Mouse (Mus musculus): Measurements from ENCODE around the gene Nol10. TPM values are rescaled to one million over a fixed set of nuclear protein-coding genes. Genes with fewer than 3 reads are reported as not detected.
"Not testable (repeated sequence)": the region's sequence is repeated elsewhere in the genome, so short reads cannot be mapped to it uniquely, and the experiment has no call there.

Gene Nol10
- total and polyA plus RNA-seq, 3 experiments = 21.6 to 128 (median 44.2) TPM

DNA sequence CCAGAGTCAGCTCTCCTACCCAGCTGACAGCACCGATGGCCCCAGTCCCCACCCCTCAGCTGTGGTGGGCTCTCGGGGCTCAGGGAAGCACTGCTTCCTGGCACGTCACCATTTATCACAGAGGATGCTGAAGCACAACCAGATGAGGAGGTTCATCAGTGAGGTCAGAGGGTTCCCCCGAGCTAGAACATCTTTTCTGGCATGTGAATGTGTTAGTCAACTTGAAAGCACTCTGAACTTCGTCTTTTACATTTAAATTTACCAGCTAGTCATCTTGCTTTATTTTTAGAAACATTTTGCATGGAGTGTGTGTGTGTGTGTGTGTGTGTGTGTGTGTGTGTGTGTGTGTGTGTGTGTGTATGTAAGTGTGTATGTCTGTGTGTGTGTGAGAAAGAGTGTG, 105.7 kb downstream of the Nol10 start:
- Histone ChIP-seq H3K79me2 (ENCODE audit: control insufficient read depth, insufficient read depth, low read length, poor library complexity) (no peaks in the 10 kb centered on the region), H3K27me3 (ENCODE audit: control insufficient read depth in 1 of 2, insufficient read depth in 2 of 2, low read length in 2 of 2) (no peaks in the 10 kb centered on the region), H3K4me1 (ENCODE audit: control insufficient read depth in 1 of 2, insufficient read depth in 2 of 2, low read length in 2 of 2) (peaks cover 0 to 14% of the 10 kb centered on the region in 2 experiments; a peak in 2 of 4 replicates), H3K9ac (ENCODE audit: control insufficient read depth, low read depth, low read length, poor library complexity, severe bottlenecking) (no peak overlapping the region), H3K9me3 (replicated peaks; ENCODE audit: insufficient read depth, low read length) (no peaks in the 10 kb centered on the region), H3K4me3 (ENCODE audit: control insufficient read depth in 1 of 2, insufficient read depth in 1 of 2, low read depth in 2 of 2, low read length in 2 of 2) (no peak overlapping the region), H3K27ac (ENCODE audit: control insufficient read depth, low read depth, low read length) (no peak overlapping the region), H3K36me3 (ENCODE audit: control insufficient read depth in 1 of 2, insufficient read depth in 2 of 2, low read length in 2 of 2) (peaks cover 0 to 11% of the 10 kb centered on the region in 2 experiments; a peak in 2 of 4 replicates)
- TF ChIP-seq UBTF (IDR thresholded peaks at IDR 0.05; ENCODE audit: borderline replicate concordance, insufficient read depth, low read depth, low read length) = no peak
- TF ChIP-seq SIN3A (IDR thresholded peaks at IDR 0.05; ENCODE audit: low read length) = no peak
- no peak for DNase-seq (ENCODE audit: low read depth, low spot score)

GRCm38 (mm10) chr12:17455096-17455495, 106.8 kb downstream of the Nol10 start:
- Histone ChIP-seq H3K9ac (ENCODE audit: control insufficient read depth, low read depth, low read length, poor library complexity, severe bottlenecking) (no peak overlapping the region), H3K4me3 (ENCODE audit: control insufficient read depth in 1 of 2, insufficient read depth in 1 of 2, low read depth in 2 of 2, low read length in 2 of 2) (no peak overlapping the region), H3K9me3 (replicated peaks; ENCODE audit: insufficient read depth, low read length) (no peaks in the 10 kb centered on the region), H3K4me1 (ENCODE audit: control insufficient read depth in 1 of 2, insufficient read depth in 2 of 2, low read length in 2 of 2) (peaks cover 0 to 3% of the 10 kb centered on the region in 2 experiments; a peak in 1 of 4 replicates), H3K79me2 (ENCODE audit: control insufficient read depth, insufficient read depth, low read length, poor library complexity) (no peaks in the 10 kb centered on the region), H3K36me3 (ENCODE audit: control insufficient read depth in 1 of 2, insufficient read depth in 2 of 2, low read length in 2 of 2) (peaks cover 0 to 6% of the 10 kb centered on the region in 2 experiments; a peak in 2 of 4 replicates), H3K27me3 (ENCODE audit: control insufficient read depth in 1 of 2, insufficient read depth in 2 of 2, low read length in 2 of 2) (no peaks in the 10 kb centered on the region), H3K27ac (ENCODE audit: control insufficient read depth, low read depth, low read length) (no peak overlapping the region)
- TF ChIP-seq RAD21 (IDR thresholded peaks at IDR 0.05; ENCODE audit: low read depth, low read length) (no peak), USF1 (IDR thresholded peaks at IDR 0.05; ENCODE audit: low read depth, low read length) (no peak), USF2 (IDR thresholded peaks at IDR 0.05; ENCODE audit: borderline replicate concordance in 1 of 2, insufficient read depth in 1 of 2, low read depth in 1 of 2, low read length in 2 of 2) (no peak), EP300 (IDR thresholded peaks at IDR 0.05; ENCODE audit: low read depth in 1 of 2, low read length in 2 of 2) (no peak), UBTF (IDR thresholded peaks at IDR 0.05; ENCODE audit: borderline replicate concordance, insufficient read depth, low read depth, low read length) (no peak)
- DNase-seq (ENCODE audit: low read depth, low spot score) = no peak

GRCm38 (mm10) chr12:17459223-17459622, 111.0 kb downstream of the Nol10 start:
- not testable (repeated sequence) for H3K9ac ChIP-seq (ENCODE audit: control insufficient read depth, low read depth, low read length, poor library complexity, severe bottlenecking); H3K27me3 ChIP-seq (ENCODE audit: control insufficient read depth in 1 of 2, insufficient read depth in 2 of 2, low read length in 2 of 2); H3K36me3 ChIP-seq (ENCODE audit: control insufficient read depth in 1 of 2, insufficient read depth in 2 of 2, low read length in 2 of 2); DNase-seq (ENCODE audit: low read depth, low spot score); H3K4me3 ChIP-seq (ENCODE audit: control insufficient read depth in 1 of 2, insufficient read depth in 1 of 2, low read depth in 2 of 2, low read length in 2 of 2); H3K79me2 ChIP-seq (ENCODE audit: control insufficient read depth, insufficient read depth, low read length, poor library complexity); H3K4me1 ChIP-seq (ENCODE audit: control insufficient read depth in 1 of 2, insufficient read depth in 2 of 2, low read length in 2 of 2); H3K27ac ChIP-seq (ENCODE audit: control insufficient read depth, low read depth, low read length); H3K9me3 ChIP-seq (replicated peaks; ENCODE audit: insufficient read depth, low read length)

GRCm38 (mm10) chr12:17463706-17464105, 115.4 kb downstream of the Nol10 start:
- Histone ChIP-seq H3K79me2 (ENCODE audit: control insufficient read depth, insufficient read depth, low read length, poor library complexity) (no peaks in the 10 kb centered on the region), H3K9ac (ENCODE audit: control insufficient read depth, low read depth, low read length, poor library complexity, severe bottlenecking) (no peak overlapping the region), H3K27ac (ENCODE audit: control insufficient read depth, low read depth, low read length) (no peak overlapping the region), H3K4me1 (ENCODE audit: control insufficient read depth in 1 of 2, insufficient read depth in 2 of 2, low read length in 2 of 2) (no peaks in the 10 kb centered on the region), H3K4me3 (ENCODE audit: control insufficient read depth in 1 of 2, insufficient read depth in 1 of 2, low read depth in 2 of 2, low read length in 2 of 2) (no peak overlapping the region), H3K9me3 (replicated peaks; ENCODE audit: insufficient read depth, low read length) (no peaks in the 10 kb centered on the region), H3K36me3 (ENCODE audit: control insufficient read depth in 1 of 2, insufficient read depth in 2 of 2, low read length in 2 of 2) (no peaks in the 10 kb centered on the region), H3K27me3 (ENCODE audit: control insufficient read depth in 1 of 2, insufficient read depth in 2 of 2, low read length in 2 of 2) (no peaks in the 10 kb centered on the region)
- no peak for DNase-seq (ENCODE audit: low read depth, low spot score)
- TF ChIP-seq ZNF384 (IDR thresholded peaks at IDR 0.05; ENCODE audit: low read depth, low read length) (no peak), UBTF (IDR thresholded peaks at IDR 0.05; ENCODE audit: borderline replicate concordance, insufficient read depth, low read depth, low read length) (no peak), SIN3A (IDR thresholded peaks at IDR 0.05; ENCODE audit: low read length) (no peak), CHD1 (IDR thresholded peaks at IDR 0.05; ENCODE audit: low read depth, low read length) (no peak), HCFC1 (IDR thresholded peaks at IDR 0.05; ENCODE audit: low read depth, low read length) (no peak), MYB (IDR thresholded peaks at IDR 0.05; ENCODE audit: low read depth, low read length) (no peak), SMC3 (IDR thresholded peaks at IDR 0.05; ENCODE audit: low read depth, low read length) (no peak), TAL1 (IDR thresholded peaks at IDR 0.05; ENCODE audit: low read length) (no peak), E2F4 (IDR thresholded peaks at IDR 0.05; ENCODE audit: borderline replicate concordance, low read depth, low read length) (no peak), GATA1 (IDR thresholded peaks at IDR 0.05; ENCODE audit: low read depth, low read length) (no peak), ETS1 (IDR thresholded peaks at IDR 0.05; ENCODE audit: low read depth, low read length) (no peak), USF2 (IDR thresholded peaks at IDR 0.05; ENCODE audit: borderline replicate concordance in 1 of 2, insufficient read depth in 1 of 2, low read depth in 1 of 2, low read length in 2 of 2) (no peak), JUND (IDR thresholded peaks at IDR 0.05; ENCODE audit: low read depth, low read length) (no peak), MAZ (IDR thresholded peaks at IDR 0.05; ENCODE audit: low read depth, low read length) (no peak)

Measured in MEL (cell line).